Mouse (Mus musculus) midbrain, embryonic 14.5 days (tissue): ENCODE data around the gene Extl2. TPM values are rescaled to one million over a fixed set of nuclear protein-coding genes. Genes with fewer than 3 reads are reported as not detected.

Experiments
- ATAC-seq: fragments of 200-750 bp; cut with Nextera tagmentation; 2 replicates; pipeline ENCODE4 v1.8.0; 2017; ENCODE audit warnings: moderate number of reproducible peaks, moderate library complexity; ENCODE audit not compliant: low FRiP score, low TSS enrichment
- DNase-seq: peaks from one replicate; pipeline ENCODE4 v3.0.0-alpha.2; 2015
- H3K27ac ChIP-seq: fragments of 300-500 bp; sonication (generic); replicated peaks from 2 replicates; pipeline ENCODE4 v1.5.1; 2014; ENCODE audit warnings: mild to moderate bottlenecking, low read depth, low read length, moderate library complexity
- H3K27me3 ChIP-seq: fragments of 300-500 bp; sonication (generic); 2 replicates; pipeline ENCODE4 v1.6.1; 2014; ENCODE audit warnings: low read length, control low read depth, mixed read lengths; ENCODE audit not compliant: control insufficient read depth, insufficient read depth
- H3K36me3 ChIP-seq: fragments of 300-500 bp; sonication (generic); 2 replicates; pipeline ENCODE4 v1.6.1; 2014; ENCODE audit warnings: low read length, control low read depth; ENCODE audit not compliant: control insufficient read depth, insufficient read depth
- H3K4me1 ChIP-seq: fragments of 300-500 bp; sonication (generic); 2 replicates; pipeline ENCODE4 v1.6.1; 2014; ENCODE audit warnings: mild to moderate bottlenecking, antibody characterized with exemption, low read length, control low read depth; ENCODE audit not compliant: control insufficient read depth, insufficient read depth
- H3K4me2 ChIP-seq: fragments of 300-500 bp; sonication (generic); 2 replicates; pipeline ENCODE4 v1.6.1; 2014; ENCODE audit warnings: mild to moderate bottlenecking, low read length, moderate library complexity
- H3K4me3 ChIP-seq: fragments of 300-500 bp; sonication (generic); replicated peaks from 2 replicates; pipeline ENCODE4 v1.5.1; 2014; ENCODE audit warnings: low read depth, low read length
- H3K9ac ChIP-seq: fragments of 300-500 bp; sonication (generic); replicated peaks from 2 replicates; pipeline ENCODE4 v1.6.1; 2014; ENCODE audit warnings: mild to moderate bottlenecking, low read length, moderate library complexity
- H3K9me3 ChIP-seq: fragments of 300-500 bp; sonication (generic); 2 replicates; pipeline ENCODE4 v1.6.1; 2016; ENCODE audit warnings: low read length, control low read depth, mixed read lengths; ENCODE audit not compliant: control insufficient read depth
- WGBS: fragments of 180-500 bp; shearing (Covaris S2); extraction: QIAGEN DNeasy Blood & Tissue Kit; methylation state at CpG from one replicate; pipeline ENCODE4 v1.1.7; 2014; 5-methylcytosine and 5-hydroxymethylcytosine counted together
- polyA plus RNA-seq: library from polyadenylated mRNA; unstranded; fragments of >200 nt; fragmentation: Nextera tagmentation; extraction: Ambion mirVana; gene quantifications from 2 replicates; pipeline ENCODE4 v1.2.1, GENCODE M21; 2014

The Extl2 gene
- polyA plus RNA-seq, 1 experiment from 2014 or later, result 32.8 TPM

- Histone ChIP-seq H3K4me1 (no peaks in the 10 kb centered on the region), H3K27ac (no peak overlapping the region), H3K9me3 (no peaks in the 10 kb centered on the region), H3K4me2 (no peak overlapping the region), H3K4me3 (no peak overlapping the region), H3K27me3 (no peaks in the 10 kb centered on the region), H3K36me3 (peaks cover 54% of the 10 kb centered on the region), H3K9ac (no peak overlapping the region)
- DNase-seq (no peak), ATAC-seq (no peak)
- WGBS, result 97% methylated on average over 14 of the region's 14 CpGs
These were observed 35.2 kb upstream of the Extl2 start for GRCm38 (mm10) chr3:115971891-115972646.

- Histone ChIP-seq H3K9me3 (no peaks in the 10 kb centered on the region), H3K36me3 (peaks cover 63% of the 10 kb centered on the region), H3K9ac (no peak overlapping the region), H3K4me2 (no peak overlapping the region), H3K4me3 (no peak overlapping the region), H3K4me1 (no peaks in the 10 kb centered on the region), H3K27ac (no peak overlapping the region), H3K27me3 (no peaks in the 10 kb centered on the region)
- DNase-seq, result no peak
- ATAC-seq, result no peak
- WGBS, result 92% methylated on average over 6 of the region's 6 CpGs
These were observed 33.0 kb upstream of the Extl2 start for GRCm38 (mm10) chr3:115974228-115974627.

- no peaks in the 10 kb centered on the region for H3K27me3 ChIP-seq
- no peak overlapping the region for H3K4me3 ChIP-seq
- ATAC-seq (no peak), DNase-seq (no peak)
- peaks cover 68% of the 10 kb centered on the region for H3K36me3 ChIP-seq
- H3K9me3 ChIP-seq, result no peaks in the 10 kb centered on the region
- H3K9ac ChIP-seq, result no peak overlapping the region
- 94% methylated on average over 10 of the region's 10 CpGs for WGBS
- no peak overlapping the region for H3K27ac ChIP-seq
- H3K4me1 ChIP-seq, result no peaks in the 10 kb centered on the region
- no peak overlapping the region for H3K4me2 ChIP-seq
These were observed 32.3 kb upstream of the Extl2 start for GRCm38 (mm10) chr3:115974995-115975394.

- DNase-seq (peak; percentile 81), ATAC-seq (no peak)
- no peaks in the 10 kb centered on the region for H3K4me1 ChIP-seq
- no peak overlapping the region for H3K4me3 ChIP-seq
- H3K9me3 ChIP-seq, result no peaks in the 10 kb centered on the region
- 45% methylated on average over 1 of the region's 1 CpGs for WGBS
- H3K9ac ChIP-seq, result no peak overlapping the region
- peaks cover 70% of the 10 kb centered on the region for H3K36me3 ChIP-seq
- H3K4me2 ChIP-seq, result no peak overlapping the region
- no peaks in the 10 kb centered on the region for H3K27me3 ChIP-seq
- H3K27ac ChIP-seq, result no peak overlapping the region
These were observed 28.3 kb upstream of the Extl2 start for GRCm38 (mm10) chr3:115979000-115979399.

- no peak overlapping the region for H3K4me3 ChIP-seq
- no peak for DNase-seq
- WGBS, result 97% methylated on average over 8 of the region's 8 CpGs
- peaks cover 71% of the 10 kb centered on the region for H3K36me3 ChIP-seq
- H3K9me3 ChIP-seq, result no peaks in the 10 kb centered on the region
- no peak for ATAC-seq
- H3K27me3 ChIP-seq, result no peaks in the 10 kb centered on the region
- H3K4me2 ChIP-seq, result no peak overlapping the region
- H3K9ac ChIP-seq, result no peak overlapping the region
- no peaks in the 10 kb centered on the region for H3K4me1 ChIP-seq
- no peak overlapping the region for H3K27ac ChIP-seq
These were observed 24.0 kb upstream of the Extl2 start for GRCm38 (mm10) chr3:115983217-115983616.

GRCm38 (mm10) chr3:115984653-115985052 is 22.6 kb upstream of the Extl2 start:
- H3K36me3 ChIP-seq, result peaks cover 75% of the 10 kb centered on the region
- no peak for ATAC-seq
- DNase-seq, result no peak
- H3K9ac ChIP-seq, result no peak overlapping the region
- no peaks in the 10 kb centered on the region for H3K9me3 ChIP-seq
- no peak overlapping the region for H3K4me3 ChIP-seq
- no peak overlapping the region for H3K4me2 ChIP-seq
- 97% methylated on average over 9 of the region's 9 CpGs for WGBS
- H3K27ac ChIP-seq, result no peak overlapping the region
- H3K27me3 ChIP-seq, result no peaks in the 10 kb centered on the region
- no peaks in the 10 kb centered on the region for H3K4me1 ChIP-seq

GRCm38 (mm10) chr3:115985183-115985892 is 21.9 kb upstream of the Extl2 start:
- H3K9me3 ChIP-seq, result no peaks in the 10 kb centered on the region
- H3K4me3 ChIP-seq, result no peak overlapping the region
- peaks cover 78% of the 10 kb centered on the region for H3K36me3 ChIP-seq
- H3K27ac ChIP-seq, result no peak overlapping the region
- H3K9ac ChIP-seq, result no peak overlapping the region
- no peaks in the 10 kb centered on the region for H3K4me1 ChIP-seq
- H3K4me2 ChIP-seq, result no peak overlapping the region
- ATAC-seq (no peak), DNase-seq (peak; percentile 26)
- no peaks in the 10 kb centered on the region for H3K27me3 ChIP-seq
- 83% methylated on average over 9 of the region's 9 CpGs for WGBS

- ATAC-seq (no peak), DNase-seq (no peak)
- WGBS, result 89% methylated on average over 4 of the region's 4 CpGs
- H3K4me2 ChIP-seq, result no peak overlapping the region
- H3K27ac ChIP-seq, result no peak overlapping the region
- H3K9ac ChIP-seq, result no peak overlapping the region
- no peaks in the 10 kb centered on the region for H3K4me1 ChIP-seq
- H3K36me3 ChIP-seq, result peaks cover 34% of the 10 kb centered on the region
- no peak overlapping the region for H3K4me3 ChIP-seq
- H3K9me3 ChIP-seq, result no peaks in the 10 kb centered on the region
- no peaks in the 10 kb centered on the region for H3K27me3 ChIP-seq
These were observed 15.2 kb upstream of the Extl2 start for GRCm38 (mm10) chr3:115992103-115992502.

GRCm38 (mm10) chr3:115992588-115992987 is 14.7 kb upstream of the Extl2 start:
- no peak overlapping the region for H3K4me3 ChIP-seq
- no peak overlapping the region for H3K27ac ChIP-seq
- ATAC-seq, result no peak
- peaks cover 32% of the 10 kb centered on the region for H3K36me3 ChIP-seq
- DNase-seq, result no peak
- H3K9ac ChIP-seq, result no peak overlapping the region
- no peaks in the 10 kb centered on the region for H3K27me3 ChIP-seq
- no peaks in the 10 kb centered on the region for H3K4me1 ChIP-seq
- H3K4me2 ChIP-seq, result no peak overlapping the region
- H3K9me3 ChIP-seq, result no peaks in the 10 kb centered on the region
- WGBS, result 91% methylated on average over 4 of the region's 4 CpGs
